Mouse (Mus musculus) kidney, adult 2 months (tissue): ENCODE measurements at regions not wholly inside any gene's neighbourhood (a gene's known extent, or its start where the extent isn't known, plus 50 kb on each side); places are given as distances from the start of the nearest gene placed in this dataset.

Experiments
- CTCF ChIP-seq: fragments of 200-500 bp; conservative IDR thresholded peaks from 2 replicates; pipeline ENCODE4 v1.5.1; 2011; ENCODE audit warnings: low read depth, mild to moderate bottlenecking, control low read depth, low read length, moderate library complexity, mixed read lengths; ENCODE audit not compliant: insufficient read depth, insufficient read length
- POLR2A ChIP-seq: fragments of 200-500 bp; IDR thresholded peaks from one replicate; pipeline ENCODE4 v1.6.1; 2011; ENCODE audit warnings: low read depth, low read length, control low read depth

DNA sequence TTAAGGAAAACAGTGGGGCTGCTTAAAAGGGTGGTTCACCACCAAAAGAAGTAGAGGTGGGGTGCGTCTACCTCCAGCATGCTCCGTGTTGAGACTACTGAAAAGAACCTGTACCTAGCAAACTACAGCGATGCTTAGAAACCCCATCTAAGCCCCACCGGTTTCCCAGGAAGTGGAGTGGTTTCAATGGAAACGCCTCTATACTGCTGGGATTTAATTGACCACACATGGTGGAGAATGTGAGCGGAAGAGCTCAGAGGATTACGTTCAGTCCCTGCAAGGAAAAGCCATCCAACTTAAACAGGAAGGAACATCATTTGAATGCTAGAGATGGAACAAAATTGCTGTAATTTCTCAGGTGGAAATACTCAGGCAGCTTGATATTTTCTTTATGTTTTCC, 67.5 kb downstream of the Dusp6 start:
- TF ChIP-seq CTCF (no peak), POLR2A (no peak)
